Mouse (Mus musculus): ENCODE measurements at regions not wholly inside any gene's neighbourhood (a gene's known extent, or its start where the extent isn't known, plus 50 kb on each side); places are given as distances from the start of the nearest gene placed in this dataset.

- no peak for TF ChIP-seq CTCF (IDR thresholded peaks at IDR 0.05; ENCODE audit: borderline replicate concordance, extremely low read depth, insufficient read depth, insufficient read length)
- TF ChIP-seq POLR2A (IDR thresholded peaks at IDR 0.05; ENCODE audit: borderline replicate concordance, extremely low read depth, insufficient read depth, insufficient read length, poor library complexity, severe bottlenecking), result no peak
Measured at GRCm38 (mm10) chr10:96414807-96415206, 202.0 kb upstream of the Btg1 start.
